Mouse (Mus musculus): ENCODE measurements around the gene Pnpla6. TPM values are rescaled to one million over a fixed set of nuclear protein-coding genes. Genes with fewer than 3 reads are reported as not detected.

The Pnpla6 gene
- polyA plus RNA-seq, 1 experiment from 2014 or later = 19.0 TPM

DNA sequence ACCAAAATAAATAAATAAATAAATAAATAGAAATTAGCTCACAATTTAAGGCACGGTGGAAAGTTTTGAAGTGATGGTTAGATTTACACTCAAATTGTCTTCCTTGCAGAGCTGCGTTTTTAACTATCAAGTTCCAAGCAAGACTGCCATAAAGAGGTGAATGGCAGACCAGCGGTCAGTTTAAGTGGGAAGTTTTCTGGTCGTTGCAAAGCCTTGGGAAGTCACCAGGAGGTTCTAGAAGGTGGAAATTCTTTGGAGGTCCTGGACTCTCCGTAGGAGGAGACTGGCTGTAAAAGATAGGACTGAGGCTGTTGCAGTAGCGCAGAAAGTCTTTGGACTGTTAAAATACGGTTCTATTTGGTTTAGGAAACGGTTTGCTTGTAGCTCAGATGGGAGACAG, 15.4 kb upstream of the Pnpla6 start:
- DNase-seq (ENCODE audit: low spot score) = no peak

DNA sequence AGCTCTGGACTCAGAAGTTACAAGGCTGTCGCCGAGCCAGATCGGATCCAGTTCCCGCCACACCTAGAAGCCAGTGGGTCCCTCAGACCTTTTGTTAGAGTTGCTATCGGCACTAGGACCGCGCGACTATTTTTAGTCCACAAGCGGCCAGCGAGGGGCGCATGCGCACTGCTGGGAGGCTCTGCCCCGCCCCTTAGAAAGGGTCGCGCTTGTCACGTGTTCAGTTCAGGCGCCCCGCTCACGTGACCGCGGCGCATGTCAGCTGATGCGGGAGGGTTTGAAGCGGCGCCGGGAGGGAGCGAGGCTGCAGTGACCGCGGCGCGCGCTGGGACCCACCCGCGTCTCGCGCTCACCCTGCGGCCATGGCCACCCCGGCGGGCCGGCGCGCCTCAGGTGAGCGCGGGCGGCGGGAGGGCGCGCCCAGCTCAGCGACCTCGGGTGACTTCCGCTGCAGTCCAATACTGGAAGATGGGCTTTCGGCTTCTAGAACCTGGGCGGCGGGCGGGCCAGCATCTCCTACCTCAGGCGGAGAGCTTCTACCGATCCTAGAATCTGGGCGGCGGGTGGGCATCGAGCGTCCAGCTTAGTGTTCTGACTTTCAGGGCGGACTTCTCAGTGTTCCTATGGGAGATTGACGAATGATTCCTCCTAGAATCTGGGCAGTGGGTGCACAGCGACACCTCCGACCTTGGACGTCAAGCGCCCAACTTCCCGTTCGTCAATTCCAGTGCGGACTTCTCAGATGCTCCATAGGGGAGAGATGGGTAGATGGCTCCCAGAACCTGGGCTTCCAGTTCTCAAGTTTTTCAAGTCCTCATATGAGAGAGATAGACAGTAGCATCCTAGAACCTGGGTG, 14.7 kb upstream of the Pnpla6 start, which contains the start of gene Mcoln1:
TSS of gene Mcoln1 (plus strand) at position 223 of the 856 bp plus-strand sequence.
- Histone ChIP-seq H3K27ac (ENCODE audit: low read length) (peak within 1 kb of the TSS; percentile 81), H3K27me3 (replicated peaks; ENCODE audit: insufficient read depth, low read length) (no peaks in the 10 kb centered on the region), H3K9ac (replicated peaks; ENCODE audit: low read depth) (peak within 1 kb of the TSS; percentile 64), H3K4me2 (replicated peaks; ENCODE audit: low read depth, low read length) (peak within 1 kb of the TSS; percentile 86), H3K4me1 (ENCODE audit: insufficient read depth, low read depth, low read length) (peaks cover 7% of the 10 kb centered on the region; the same call in 1 of the 2 replicates), H3K4me3 (ENCODE audit: low read depth, low read length) (peak within 1 kb of the TSS; percentile 79), H3K36me3 (ENCODE audit: insufficient read depth, low read length) (peaks cover 8% of the 10 kb centered on the region; the same call in 1 of the 2 replicates), H3K9me3 (ENCODE audit: low read length) (no peaks in the 10 kb centered on the region)
- DNase-seq (ENCODE audit: low spot score) = peak; percentile 98
- WGBS = under 1% methylated on average over 56 of the region's 70 CpGs
- TF ChIP-seq CTCF (IDR thresholded peaks at IDR 0.05) (peak; percentile 41), EP300 (IDR thresholded peaks at IDR 0.05) (no peak)
- ATAC-seq = peak; percentile 96

More for the DNA sequence above, 15.4 kb upstream of the Pnpla6 start:
- H3K27me3 ChIP-seq (replicated peaks; ENCODE audit: insufficient read depth, low read length) = no peaks in the 10 kb centered on the region
- peaks cover 7% of the 10 kb centered on the region; the same call in 1 of the 2 replicates for H3K4me1 ChIP-seq (ENCODE audit: insufficient read depth, low read depth, low read length)
- H3K27ac ChIP-seq (ENCODE audit: low read length) = peak overlapping the region; percentile 81
- ATAC-seq = peak; percentile 9
- H3K9me3 ChIP-seq (ENCODE audit: low read length) = no peaks in the 10 kb centered on the region
- peak overlapping the region; percentile 64 for H3K9ac ChIP-seq (replicated peaks; ENCODE audit: low read depth)
- H3K4me2 ChIP-seq (replicated peaks; ENCODE audit: low read depth, low read length) = peak overlapping the region; percentile 86
- H3K36me3 ChIP-seq (ENCODE audit: insufficient read depth, low read length) = peaks cover 9% of the 10 kb centered on the region; the same call in 1 of the 2 replicates
- WGBS = 2% methylated on average over 8 of the region's 8 CpGs
- no peak for TF ChIP-seq EP300 (IDR thresholded peaks at IDR 0.05)
- TF ChIP-seq CTCF (IDR thresholded peaks at IDR 0.05) = no peak
- H3K4me3 ChIP-seq (ENCODE audit: low read depth, low read length) = peak overlapping the region; percentile 79

DNA sequence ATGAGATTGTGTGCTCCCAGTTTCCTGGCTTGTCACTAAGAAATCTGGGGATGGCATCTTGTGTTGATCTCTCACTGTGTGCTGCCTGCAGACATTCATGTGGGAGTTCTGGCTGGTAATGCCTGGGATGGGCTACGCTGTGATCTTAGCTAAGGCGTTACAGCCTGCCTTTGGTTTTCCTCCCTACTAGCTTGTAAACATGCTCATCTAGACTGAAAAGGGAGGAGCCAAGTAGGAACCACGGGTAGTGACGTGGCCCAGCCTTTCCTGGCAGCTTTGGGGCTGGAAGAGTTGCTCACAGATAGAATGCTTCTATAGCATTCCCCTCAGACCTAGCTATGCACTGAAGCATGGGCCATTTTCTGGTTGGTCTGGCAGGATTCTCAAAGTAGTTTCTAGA, 13.0 kb upstream of the Pnpla6 start:
- peaks cover 13% of the 10 kb centered on the region for H3K36me3 ChIP-seq (ENCODE audit: insufficient read depth, low read length)
- no peaks in the 10 kb centered on the region for H3K9me3 ChIP-seq (ENCODE audit: low read length)
- TF ChIP-seq EP300 (IDR thresholded peaks at IDR 0.05) (no peak), CTCF (IDR thresholded peaks at IDR 0.05) (no peak)
- H3K9ac ChIP-seq (replicated peaks; ENCODE audit: low read depth) = no peak overlapping the region
- H3K4me1 ChIP-seq (ENCODE audit: insufficient read depth, low read depth, low read length) = peaks cover 7% of the 10 kb centered on the region; the same call in 1 of the 2 replicates
- ATAC-seq (no peak), DNase-seq (ENCODE audit: low spot score) (peak; percentile 26)
- no peak overlapping the region for H3K4me2 ChIP-seq (replicated peaks; ENCODE audit: low read depth, low read length)
- H3K4me3 ChIP-seq (ENCODE audit: low read depth, low read length) = no peak overlapping the region
- no peaks in the 10 kb centered on the region for H3K27me3 ChIP-seq (replicated peaks; ENCODE audit: insufficient read depth, low read length)
- H3K27ac ChIP-seq (ENCODE audit: low read length) = no peak overlapping the region
- WGBS = 52% methylated on average over 4 of the region's 4 CpGs

DNA sequence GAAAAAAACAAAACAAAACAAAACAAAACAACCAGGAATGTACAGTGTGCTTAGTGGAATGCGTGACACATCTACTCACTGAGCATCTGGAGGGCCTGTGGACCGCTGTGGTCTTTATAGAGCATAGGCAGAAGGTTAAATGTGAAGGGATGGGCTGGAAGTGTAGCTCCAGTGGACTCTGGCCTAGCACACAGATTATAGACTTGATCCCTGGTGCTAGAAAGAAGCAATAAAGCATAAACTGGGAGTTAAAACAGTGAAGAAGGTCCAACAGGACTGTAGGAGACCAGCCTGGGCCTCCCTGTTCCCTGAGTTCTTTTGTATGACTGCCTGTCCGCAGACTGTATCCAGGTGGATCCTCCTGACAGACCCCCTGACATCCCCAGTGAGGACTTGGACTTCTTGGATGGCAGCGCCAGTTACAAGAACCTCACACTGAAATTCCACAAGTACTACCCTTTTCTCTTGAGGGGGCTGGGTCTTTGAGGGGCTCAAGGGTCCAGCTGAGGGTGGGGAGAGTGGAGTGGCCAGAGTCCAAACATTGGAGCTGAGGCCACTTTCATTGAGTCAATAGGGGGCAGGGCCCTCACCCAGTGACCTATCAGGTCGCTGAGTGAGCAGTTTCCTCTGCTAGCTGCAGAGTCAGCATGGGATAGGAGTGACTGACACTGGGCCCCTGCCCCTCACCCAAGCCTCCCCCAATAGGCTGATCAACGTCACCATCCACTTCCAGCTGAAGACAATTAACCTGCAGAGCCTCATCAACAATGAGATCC, 7.0 kb upstream of the Pnpla6 start:
- WGBS = 75% methylated on average over 6 of the region's 6 CpGs
- Histone ChIP-seq H3K4me2 (replicated peaks; ENCODE audit: low read depth, low read length) (no peak overlapping the region), H3K9me3 (ENCODE audit: low read length) (no peaks in the 10 kb centered on the region), H3K4me1 (ENCODE audit: insufficient read depth, low read depth, low read length) (no peaks in the 10 kb centered on the region), H3K9ac (replicated peaks; ENCODE audit: low read depth) (no peak overlapping the region), H3K27ac (ENCODE audit: low read length) (no peak overlapping the region), H3K4me3 (ENCODE audit: low read depth, low read length) (no peak overlapping the region), H3K27me3 (replicated peaks; ENCODE audit: insufficient read depth, low read length) (no peaks in the 10 kb centered on the region), H3K36me3 (ENCODE audit: insufficient read depth, low read length) (peaks cover 17% of the 10 kb centered on the region)
- DNase-seq (ENCODE audit: low spot score) = no peak
- TF ChIP-seq EP300 (IDR thresholded peaks at IDR 0.05) (no peak), CTCF (IDR thresholded peaks at IDR 0.05) (no peak)
- no peak for ATAC-seq

DNA sequence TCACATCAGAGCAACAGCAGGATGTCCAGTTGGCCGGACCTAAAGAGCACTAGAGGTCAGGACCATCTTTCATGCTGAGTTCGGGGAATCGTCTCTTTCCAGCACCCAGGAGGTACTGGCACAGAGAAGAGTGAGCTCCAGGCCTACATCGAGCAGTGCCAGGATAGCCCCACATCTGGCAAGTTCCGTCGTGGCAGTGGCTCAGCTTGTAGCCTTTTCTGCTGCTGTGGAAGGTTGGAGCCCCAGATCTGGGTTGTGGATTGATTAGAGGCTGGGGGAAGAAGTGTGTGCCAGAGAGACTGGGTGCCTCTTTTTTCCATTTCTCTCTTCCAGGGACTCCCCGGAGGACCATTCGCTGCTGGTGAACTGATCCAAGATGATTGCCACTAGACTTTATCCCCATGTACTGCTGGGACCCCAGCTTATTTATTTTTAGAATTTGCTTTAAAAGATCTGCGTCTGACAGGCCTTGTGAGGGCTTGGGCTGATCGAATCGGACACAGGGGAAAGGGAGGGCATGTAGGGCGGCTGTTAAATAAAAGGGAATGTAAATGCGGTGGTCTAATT, 420 bp upstream of the Pnpla6 start:
- H3K27ac ChIP-seq (ENCODE audit: low read length) = no peak overlapping the region
- H3K4me3 ChIP-seq (ENCODE audit: low read depth, low read length) = peak overlapping the region; percentile 69
- no peaks in the 10 kb centered on the region for H3K9me3 ChIP-seq (ENCODE audit: low read length)
- ATAC-seq (no peak), DNase-seq (ENCODE audit: low spot score) (no peak)
- peak overlapping the region; percentile 55; the same call in 1 of the 2 replicates for H3K9ac ChIP-seq (replicated peaks; ENCODE audit: low read depth)
- WGBS = 33% methylated on average over 13 of the region's 13 CpGs
- no peaks in the 10 kb centered on the region; the same call in none of the 2 replicates for H3K36me3 ChIP-seq (ENCODE audit: insufficient read depth, low read length)
- no peak for TF ChIP-seq EP300 (IDR thresholded peaks at IDR 0.05)
- no peak for TF ChIP-seq CTCF (IDR thresholded peaks at IDR 0.05)
- no peaks in the 10 kb centered on the region; the same call in 1 of the 2 replicates for H3K4me1 ChIP-seq (ENCODE audit: insufficient read depth, low read depth, low read length)
- no peaks in the 10 kb centered on the region for H3K27me3 ChIP-seq (replicated peaks; ENCODE audit: insufficient read depth, low read length)
- peak overlapping the region; percentile 81 for H3K4me2 ChIP-seq (replicated peaks; ENCODE audit: low read depth, low read length)

All from lung, postnatal 0 days (tissue).